Mouse (Mus musculus) lung, adult 2 months (tissue): ENCODE results near the gene Tut1. TPM values are rescaled to one million over a fixed set of nuclear protein-coding genes. Genes with fewer than 3 reads are reported as not detected.

Source experiments
- DNase-seq: peaks from one replicate; pipeline ENCODE4 v3.0.0; 2022
- H3K4me1 ChIP-seq: fragments of 200-500 bp; 2 replicates; pipeline ENCODE4 v1.6.1; 2011; ENCODE audit warnings: low read length; ENCODE audit not compliant: control insufficient read depth, insufficient read depth
- H3K4me3 ChIP-seq: fragments of 200-500 bp; replicated peaks from 2 replicates; pipeline ENCODE3; 2011; ENCODE audit warnings: low read depth, mild to moderate bottlenecking, control low read depth, low read length; ENCODE audit errors: extremely low read depth
- CTCF ChIP-seq: fragments of 200-500 bp; IDR thresholded peaks from 2 replicates; pipeline ENCODE4 v1.5.1; 2011; ENCODE audit warnings: mild to moderate bottlenecking, low read length, control low read depth; ENCODE audit not compliant: insufficient read depth
- POLR2A ChIP-seq: fragments of 200-500 bp; IDR thresholded peaks from 2 replicates; pipeline ENCODE4 v1.6.1; 2011; ENCODE audit warnings: low read depth, mild to moderate bottlenecking, control low read depth, low read length, borderline replicate concordance; ENCODE audit errors: extremely low read depth
- WGBS: fragments of 180-500 bp; shearing (Covaris S2); methylation state at CpG from one replicate; pipeline ENCODE4 v1.1.7; 2018; 5-methylcytosine and 5-hydroxymethylcytosine counted together
- polyA plus RNA-seq: library from polyadenylated mRNA; depleted of rRNA; stranded (reverse); fragments of >200 nt; gene quantifications from 2 replicates; pipeline ENCODE4 v1.2.3, GENCODE M21; 2012

The Tut1 gene
- polyA plus RNA-seq, 1 experiment, result 17.9 TPM

GRCm38 (mm10) chr19:8976535-8976934, 22.9 kb downstream of the Tut1 start:
- TF ChIP-seq POLR2A (no peak), CTCF (peak; percentile 96)
- WGBS, result 42% methylated on average over 3 of the region's 3 CpGs
- no peak for DNase-seq
- peak overlapping the region; percentile 4 for H3K4me3 ChIP-seq
- H3K4me1 ChIP-seq, result peaks cover 3% of the 10 kb centered on the region; the same call in 1 of the 2 replicates

- 56% methylated on average over 5 of the region's 5 CpGs for WGBS
Observed at GRCm38 (mm10) chr19:8980771-8981170, 27.1 kb downstream of the Tut1 start.

GRCm38 (mm10) chr19:8981450-8982168, 28.0 kb downstream of the Tut1 start:
- peaks cover 34% of the 10 kb centered on the region for H3K4me1 ChIP-seq
- 52% methylated on average over 2 of the region's 2 CpGs for WGBS
- no peak overlapping the region for H3K4me3 ChIP-seq
- TF ChIP-seq CTCF (no peak), POLR2A (no peak)
- DNase-seq, result no peak

More at GRCm38 (mm10) chr19:8980771-8981170, 27.1 kb downstream of the Tut1 start:
- DNase-seq, result no peak
- TF ChIP-seq POLR2A, result no peak
- no peak for TF ChIP-seq CTCF
- no peak overlapping the region for H3K4me3 ChIP-seq
- H3K4me1 ChIP-seq, result peaks cover 31% of the 10 kb centered on the region

- 44% methylated on average over 5 of the region's 5 CpGs for WGBS
- TF ChIP-seq CTCF (no peak), POLR2A (no peak)
- Histone ChIP-seq H3K4me1 (peaks cover 34% of the 10 kb centered on the region), H3K4me3 (no peak overlapping the region)
- no peak for DNase-seq
Observed at GRCm38 (mm10) chr19:8982303-8983149, 28.9 kb downstream of the Tut1 start.

GRCm38 (mm10) chr19:8983150-8983650, 29.6 kb downstream of the Tut1 start:
- TF ChIP-seq CTCF, result no peak
- no peak for TF ChIP-seq POLR2A
- Histone ChIP-seq H3K4me3 (no peak overlapping the region), H3K4me1 (peaks cover 34% of the 10 kb centered on the region)
- 11% methylated on average over 4 of the region's 4 CpGs for WGBS
- peak; percentile 55 for DNase-seq

GRCm38 (mm10) chr19:8984255-8984868, 30.7 kb downstream of the Tut1 start:
- DNase-seq, result peak; percentile 62
- TF ChIP-seq POLR2A (no peak), CTCF (no peak)
- no peak overlapping the region for H3K4me3 ChIP-seq
- WGBS, result 12% methylated on average over 7 of the region's 7 CpGs
- peaks cover 38% of the 10 kb centered on the region for H3K4me1 ChIP-seq

GRCm38 (mm10) chr19:8985891-8986290, 32.2 kb downstream of the Tut1 start:
- peaks cover 37% of the 10 kb centered on the region for H3K4me1 ChIP-seq
- WGBS, result 44% methylated on average over 5 of the region's 5 CpGs
- no peak overlapping the region for H3K4me3 ChIP-seq
- DNase-seq, result no peak
- TF ChIP-seq POLR2A (no peak), CTCF (no peak)

GRCm38 (mm10) chr19:8987816-8988215, 34.2 kb downstream of the Tut1 start:
- Histone ChIP-seq H3K4me3 (no peak overlapping the region), H3K4me1 (peaks cover 29% of the 10 kb centered on the region)
- no peak for DNase-seq
- 79% methylated on average over 2 of the region's 2 CpGs for WGBS
- no peak for TF ChIP-seq CTCF

GRCm38 (mm10) chr19:8988346-8989065, 34.9 kb downstream of the Tut1 start:
- TF ChIP-seq POLR2A, result no peak
- no peak for TF ChIP-seq CTCF
- peak overlapping the region; percentile 76 for H3K4me3 ChIP-seq
- no peak for DNase-seq
- peaks cover 27% of the 10 kb centered on the region for H3K4me1 ChIP-seq
- 38% methylated on average over 15 of the region's 15 CpGs for WGBS
